Mouse (Mus musculus) urinary bladder, adult 2 months (tissue): Measurements from ENCODE around the gene Mthfs. TPM values are rescaled to one million over a fixed set of nuclear protein-coding genes. Genes with fewer than 3 reads are reported as not detected.
"Not testable (repeated sequence)": the region's sequence is repeated elsewhere in the genome, so short reads cannot be mapped to it uniquely, and the experiment has no call there.

Experiments used
- DNase-seq: peaks from one replicate; pipeline ENCODE4 v3.0.0; 2022; ENCODE audit warnings: low spot score
- polyA plus RNA-seq: library from polyadenylated mRNA; depleted of rRNA; stranded (reverse); fragments of >200 nt; gene quantifications from 2 replicates; pipeline ENCODE4 v1.2.3, GENCODE M21; 2012; rRNA removed

Mthfs gene
- 22.4 and 26.7 TPM in 2 replicates for polyA plus RNA-seq

DNA sequence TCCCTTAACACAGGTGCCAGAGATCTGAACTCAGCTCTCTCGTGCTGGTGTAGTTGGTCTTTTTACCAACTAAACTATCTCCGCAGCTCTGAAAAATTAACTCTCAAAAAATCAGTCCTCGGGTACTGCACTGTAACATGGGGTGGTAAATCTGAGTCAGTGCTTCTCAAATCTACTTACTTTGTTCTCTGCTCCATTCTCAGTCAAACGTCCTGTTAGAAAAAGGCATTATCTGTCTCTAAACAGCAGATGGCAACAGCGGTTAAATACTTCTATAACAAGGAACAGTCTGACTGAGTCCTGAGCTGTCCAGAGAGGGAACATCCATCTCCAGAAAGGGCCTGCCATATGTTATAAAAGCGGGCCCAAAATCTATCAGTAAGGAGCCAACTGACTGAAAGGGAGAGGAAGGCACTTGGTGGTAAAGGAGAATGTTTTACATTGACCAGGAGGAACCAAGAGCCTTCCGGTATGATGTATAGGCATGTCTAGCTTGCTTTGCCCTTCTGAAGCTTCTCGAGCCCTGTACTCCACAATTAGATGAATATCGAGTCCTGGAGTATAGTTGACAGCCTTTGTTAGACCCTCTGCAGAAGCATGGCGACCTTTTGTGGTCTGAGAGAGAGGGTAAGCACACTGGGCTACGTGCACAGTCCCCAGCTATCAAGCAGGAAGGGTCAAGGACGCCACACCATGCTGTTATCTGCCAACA lies at the start of gene Mthfs:
Gene Mthfs, plus strand, starts transcription at position 324 of the 712 bp plus-strand sequence.
- DNase-seq, result not testable (repeated sequence)

DNA sequence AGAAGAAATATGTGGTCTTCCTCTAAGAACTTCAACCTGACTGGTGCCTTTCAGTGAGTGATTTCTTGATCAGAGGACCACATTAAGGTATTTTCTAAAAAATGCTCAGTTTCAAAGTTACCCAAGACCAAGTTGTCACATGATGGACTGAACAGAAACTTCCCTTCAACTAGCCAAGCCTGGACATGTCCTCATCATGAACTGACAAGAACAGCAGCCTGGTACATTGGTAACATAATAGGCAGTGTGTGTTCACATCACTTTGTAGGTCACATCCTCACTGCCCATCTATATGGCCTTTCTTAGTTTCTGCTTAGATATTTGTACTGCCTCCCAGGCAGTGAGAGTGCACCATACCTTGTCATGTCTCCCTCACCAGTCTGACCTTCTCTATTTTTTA lies 37.9 kb upstream of the Mthfs start:
- DNase-seq, result not testable (repeated sequence)

- DNase-seq, result peak; percentile 32
These were observed 31.6 kb upstream of the Mthfs start for GRCm38 (mm10) chr9:89178833-89179232.

- DNase-seq, result not testable (repeated sequence)
These were observed 31.0 kb upstream of the Mthfs start for GRCm38 (mm10) chr9:89179469-89179868.

GRCm38 (mm10) chr9:89187006-89187405 lies 23.5 kb upstream of the Mthfs start:
- not testable (repeated sequence) for DNase-seq

- not testable (repeated sequence) for DNase-seq
These were observed 15.0 kb upstream of the Mthfs start for GRCm38 (mm10) chr9:89195483-89195882.

- DNase-seq, result not testable (repeated sequence)
These were observed 13.0 kb upstream of the Mthfs start for GRCm38 (mm10) chr9:89197509-89197908.

DNA sequence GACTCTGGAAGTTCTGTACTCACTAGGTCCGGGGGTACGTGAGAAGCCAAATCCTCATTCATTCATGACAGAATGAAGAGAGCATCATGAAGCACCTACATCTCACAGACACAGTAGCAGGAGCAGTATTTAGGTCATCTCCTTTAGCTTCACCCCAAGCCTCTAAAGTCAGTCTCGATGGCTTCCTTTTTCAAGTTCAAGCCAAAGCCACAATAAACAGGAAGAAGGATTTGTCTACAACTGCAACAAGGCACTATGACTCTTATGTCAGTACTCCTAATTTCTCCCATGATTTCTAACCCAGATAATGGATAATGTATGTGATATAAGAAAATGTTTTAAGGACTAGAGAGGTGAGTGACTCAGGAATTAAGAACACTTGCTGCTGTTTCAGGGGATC lies 12.1 kb upstream of the Mthfs start:
- DNase-seq, result not testable (repeated sequence)

- DNase-seq, result not testable (repeated sequence)
These were observed 11.5 kb upstream of the Mthfs start, which contains the start of the genes Bcl2a1b and Gm29094 for GRCm38 (mm10) chr9:89198969-89199416. TSS of gene Bcl2a1b (plus strand) at chr9:89199209. TSS of gene Gm29094 (plus strand) at chr9:89199379.

- DNase-seq, result not testable (repeated sequence)
These were observed 8.2 kb upstream of the Mthfs start for GRCm38 (mm10) chr9:89202256-89202655.

- not testable (repeated sequence) for DNase-seq
These were observed 1.5 kb upstream of the Mthfs start for GRCm38 (mm10) chr9:89208939-89209338.

DNA sequence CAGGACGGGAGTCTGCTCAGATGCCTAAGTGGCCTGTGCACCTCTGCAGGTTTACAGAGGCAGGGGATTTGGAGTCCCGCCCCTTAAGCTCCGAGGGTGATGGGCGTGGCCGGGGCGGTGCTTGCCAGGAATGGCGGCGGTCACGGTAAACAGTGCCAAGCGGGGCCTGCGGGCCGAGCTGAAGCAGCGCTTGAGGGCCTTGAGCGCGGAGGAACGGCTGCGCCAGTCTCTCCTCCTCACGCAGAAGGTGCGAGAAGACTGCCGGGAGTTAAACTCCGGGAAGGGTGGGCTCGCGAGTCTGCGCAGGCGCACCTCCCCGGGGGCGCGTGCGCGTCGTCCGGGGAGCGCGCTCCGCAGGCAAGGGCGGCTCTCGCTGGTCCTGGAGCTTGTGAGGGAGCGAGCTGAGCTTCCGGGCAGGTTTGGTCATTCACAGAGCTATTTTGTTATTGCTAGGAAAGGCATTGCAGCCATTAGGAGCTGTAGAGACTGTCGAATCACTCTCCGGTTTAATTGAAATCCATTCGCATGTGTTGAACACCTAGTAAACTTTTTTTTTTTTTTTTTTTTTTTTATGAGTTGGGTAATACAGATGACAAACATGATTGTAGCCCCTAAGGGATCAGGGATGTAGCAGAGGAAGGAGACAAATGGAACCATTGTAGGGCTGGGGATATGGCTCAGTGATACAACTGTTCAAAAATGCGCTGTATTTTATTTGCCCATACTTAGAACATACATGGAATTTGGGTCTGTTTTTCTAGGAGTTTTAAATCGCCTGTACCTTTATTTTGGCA lies 786 bp downstream of the Mthfs start:
- peak; percentile 97 for DNase-seq

DNA sequence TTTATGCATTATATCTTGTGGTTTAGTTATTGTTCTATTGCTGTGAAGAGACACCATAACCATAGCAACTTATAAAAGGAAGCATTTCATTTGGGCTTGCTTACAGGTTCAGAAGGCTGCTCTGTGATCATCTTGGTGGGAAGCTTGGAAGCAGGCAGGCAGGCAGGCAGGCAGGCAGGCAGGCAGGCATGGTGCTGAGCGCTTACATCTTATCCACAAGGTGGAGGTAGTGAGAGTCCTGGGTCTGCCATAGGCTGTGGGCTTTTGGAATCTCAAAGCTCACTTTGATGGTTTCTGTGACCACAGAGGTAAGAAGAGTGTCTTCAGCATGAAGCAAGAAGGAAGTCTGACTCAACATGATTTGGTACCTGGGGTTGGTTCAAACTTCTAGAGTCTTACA lies 2.0 kb downstream of the Mthfs start:
- DNase-seq, result not testable (repeated sequence)

DNA sequence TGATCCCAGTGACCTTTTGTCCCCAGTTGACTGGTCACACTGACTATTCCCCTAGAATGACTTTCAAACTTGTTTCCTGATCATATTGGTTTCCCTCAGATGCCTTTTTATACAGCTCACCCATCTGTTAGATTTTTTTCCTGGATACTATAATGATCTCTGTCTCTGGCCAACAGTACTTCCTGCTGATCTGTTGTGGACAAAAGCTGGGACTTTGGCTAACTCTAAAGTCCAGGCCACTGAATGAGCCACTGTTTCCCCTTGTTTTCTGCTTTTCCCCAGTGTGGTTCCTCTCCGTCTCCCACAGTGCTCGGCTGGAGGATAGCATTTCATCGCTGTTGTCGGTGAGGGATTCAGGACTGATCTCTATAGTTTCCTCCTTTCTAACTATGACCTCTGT lies 7.7 kb downstream of the Mthfs start:
- DNase-seq, result not testable (repeated sequence)

DNA sequence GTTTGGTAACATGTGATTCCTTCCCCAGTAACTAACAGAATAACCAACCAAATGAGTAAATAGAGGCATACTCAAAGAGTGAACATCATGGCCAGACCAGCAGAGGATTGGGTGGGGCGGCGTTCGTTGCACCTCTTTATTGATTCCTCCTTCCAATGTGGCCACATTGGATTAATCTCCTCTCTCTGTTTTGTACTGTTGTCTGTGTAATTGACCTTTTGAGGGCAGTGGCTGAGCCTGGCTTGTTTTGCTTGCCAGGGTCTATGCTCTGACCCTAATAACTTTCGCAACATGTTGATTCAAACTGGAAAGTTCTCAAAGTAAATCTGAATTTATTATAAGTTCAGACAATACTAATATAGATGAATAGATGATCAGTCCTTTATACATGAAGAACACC lies 9.2 kb downstream of the Mthfs start:
- not testable (repeated sequence) for DNase-seq

DNA sequence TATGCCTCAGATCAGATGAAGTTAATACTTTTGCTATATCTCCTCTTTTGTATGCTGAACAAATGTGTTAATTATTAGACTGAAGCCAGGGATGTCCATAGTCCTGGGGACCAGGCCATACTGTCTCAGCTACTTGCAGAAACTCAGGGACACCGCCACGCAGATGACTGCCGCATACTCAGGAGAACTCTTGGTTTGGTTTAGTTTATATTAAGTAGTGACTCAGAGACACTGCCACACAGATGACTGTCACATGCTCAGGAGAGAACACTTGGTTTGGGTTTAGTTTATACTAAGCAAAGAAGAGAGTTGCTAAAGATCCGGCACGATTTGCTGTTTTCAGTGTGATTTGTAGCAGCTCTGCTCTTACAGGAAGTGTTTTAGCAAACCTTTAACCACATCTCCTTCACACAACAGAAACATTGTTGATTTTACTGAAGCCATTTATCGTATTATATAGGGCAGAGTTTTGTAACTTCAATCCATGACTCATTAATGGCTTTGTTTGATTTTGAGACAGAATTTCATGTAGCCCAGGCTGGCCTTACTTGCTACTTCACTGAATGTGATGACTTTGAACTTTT lies 10.3 kb downstream of the Mthfs start:
- not testable (repeated sequence) for DNase-seq

DNA sequence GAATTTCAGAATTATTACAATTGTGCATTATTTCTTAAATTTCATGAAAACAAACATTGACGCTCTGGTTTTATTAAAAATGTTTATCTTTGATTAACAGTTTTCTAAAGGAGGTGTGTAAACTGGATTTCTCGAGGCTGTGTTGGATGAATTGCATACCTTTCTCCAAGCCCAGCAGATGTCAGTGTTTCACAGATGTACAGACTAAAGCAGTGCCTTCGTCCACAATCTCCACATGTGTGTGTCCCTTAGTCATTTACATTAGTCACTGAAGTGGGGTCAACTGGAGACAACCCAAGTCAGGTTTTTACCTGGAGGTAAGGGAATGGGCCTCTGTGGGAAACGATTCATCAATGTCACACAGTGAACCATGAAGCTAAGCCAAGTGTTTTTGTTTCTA lies 15.6 kb downstream of the Mthfs start:
- DNase-seq, result no peak

DNA sequence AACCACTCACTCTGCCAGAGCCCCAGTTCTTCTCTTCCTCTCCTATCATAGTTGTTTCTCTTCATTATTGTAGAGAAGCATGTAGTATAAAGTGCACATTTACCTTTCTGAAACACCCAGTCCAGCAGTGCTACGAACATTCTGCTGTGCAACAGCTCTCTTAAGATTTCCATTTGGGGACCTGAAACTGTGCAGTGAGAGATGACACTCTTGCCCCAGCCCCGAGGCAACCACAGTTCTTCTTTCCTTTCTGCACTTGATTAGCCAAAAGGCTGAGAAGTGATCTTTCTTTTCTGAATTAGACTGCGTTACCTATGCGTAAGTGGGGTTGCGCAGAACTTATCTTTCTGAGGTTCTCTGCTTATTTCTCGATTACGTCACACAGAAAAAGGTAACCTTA lies 17.6 kb downstream of the Mthfs start:
- DNase-seq, result no peak

DNA sequence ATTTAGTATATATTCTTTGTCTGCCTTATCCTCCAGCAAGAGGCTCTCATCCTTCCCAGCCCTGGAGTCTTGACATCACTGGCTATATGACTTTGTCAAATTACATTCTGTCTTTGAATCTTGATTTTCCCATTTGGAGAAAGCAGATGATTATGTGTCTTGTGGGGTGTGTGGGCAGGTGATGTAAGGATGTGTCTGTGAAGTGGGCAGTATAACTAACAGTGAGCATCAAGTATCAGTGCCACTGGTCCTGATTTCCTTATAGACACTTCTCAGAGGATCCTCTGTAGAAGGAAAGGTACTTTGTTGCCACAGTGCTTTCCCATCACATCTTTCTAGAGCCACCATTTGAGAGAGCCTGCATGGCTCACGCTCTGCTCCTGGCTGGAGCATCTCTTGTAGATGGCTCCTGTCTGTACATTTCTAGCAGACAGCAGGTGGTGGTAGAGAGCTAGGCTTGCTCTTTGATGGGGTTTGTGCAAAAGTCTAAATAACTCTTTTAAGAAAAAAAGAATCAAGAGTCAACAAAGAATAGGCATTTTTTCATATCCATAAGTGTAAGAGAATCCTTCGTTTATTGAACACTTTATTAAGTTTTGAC lies 20.5 kb downstream of the Mthfs start:
- not testable (repeated sequence) for DNase-seq

DNA sequence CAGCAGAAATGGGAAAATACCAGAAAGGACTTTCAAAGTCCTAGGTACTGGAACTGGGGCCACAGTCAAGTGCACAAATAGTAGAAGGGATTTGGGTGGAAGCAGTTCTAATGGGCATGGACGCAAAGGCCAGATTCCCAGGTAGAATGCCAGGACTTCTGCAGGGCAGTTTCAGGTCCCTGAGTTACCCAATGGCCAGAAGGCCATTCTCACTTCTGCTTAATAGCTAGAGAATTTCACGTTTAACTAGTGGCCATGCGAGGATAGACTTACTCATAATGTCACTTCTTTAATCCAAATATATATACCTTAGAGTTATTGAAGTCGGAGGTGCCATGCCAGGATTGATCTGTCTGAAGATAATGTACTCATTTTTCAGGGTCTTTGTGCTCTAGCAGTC lies 26.7 kb downstream of the Mthfs start:
- DNase-seq, result not testable (repeated sequence)

DNA sequence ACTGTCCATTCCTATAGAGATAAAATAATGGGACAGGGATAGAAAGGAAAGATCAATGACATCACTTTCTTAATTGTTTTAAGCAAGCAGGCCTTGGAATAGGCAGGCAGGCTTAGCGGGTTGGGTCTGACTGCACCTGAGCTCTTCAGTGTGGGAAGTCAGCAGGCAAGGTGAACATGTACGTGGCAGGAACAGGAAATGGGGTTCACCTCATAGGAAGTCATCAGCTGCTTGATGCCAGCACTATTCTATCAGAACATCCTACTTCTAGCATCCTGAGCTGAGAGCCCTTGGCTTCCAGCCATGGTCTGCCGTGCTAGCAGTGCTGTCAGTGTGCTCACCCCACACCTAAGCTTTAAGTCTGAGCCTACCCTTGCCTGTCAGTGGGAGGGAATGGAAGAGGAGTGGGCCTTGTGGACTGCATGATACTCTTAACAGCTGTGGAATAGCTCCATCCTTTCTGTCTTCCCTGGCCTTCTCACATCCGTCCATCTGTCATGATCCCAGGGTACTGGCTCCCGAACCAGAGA lies 28.6 kb downstream of the Mthfs start:
- DNase-seq, result not testable (repeated sequence)
